Mouse (Mus musculus) T-helper 2 cell (primary cell): ENCODE measurements around the gene Tmem54.

ENCODE experiments used
- in situ Hi-C: fragments of 300-600 bp; cut with MboI, MseI; formaldehyde crosslinking; loops from one replicate; pipeline ENCODE4 v1.15.1; 2025; ENCODE audit warnings: high pct_unique_total_duplicates

Tmem54 gene

GRCm38 (mm10) chr4:129128582-129129338, 23.4 kb downstream of the Tmem54 start:
- in situ Hi-C loops, result no loop called here

GRCm38 (mm10) chr4:129129387-129129786, 24.0 kb downstream of the Tmem54 start:
- in situ Hi-C loops, result no loop called here

- in situ Hi-C loops, result no loop called here
Measured at GRCm38 (mm10) chr4:129130149-129130548, 24.8 kb downstream of the Tmem54 start.

GRCm38 (mm10) chr4:129130755-129131303, 25.5 kb downstream of the Tmem54 start:
- in situ Hi-C loops, result no loop called here

GRCm38 (mm10) chr4:129134799-129135585, 29.6 kb downstream of the Tmem54 start:
- in situ Hi-C loops, result no loop called here

GRCm38 (mm10) chr4:129135637-129136036, 30.3 kb downstream of the Tmem54 start:
- in situ Hi-C loops, result no loop called here

GRCm38 (mm10) chr4:129136189-129136578, 30.8 kb downstream of the Tmem54 start:
- in situ Hi-C loops, result no loop called here

- in situ Hi-C loops, result no loop called here
Measured at GRCm38 (mm10) chr4:129136579-129137391, 31.4 kb downstream of the Tmem54 start, which contains the start of gene Fndc5. TSS of gene Fndc5 (plus strand) at chr4:129136999.

- in situ Hi-C loops, result no loop called here
Measured at GRCm38 (mm10) chr4:129137392-129138321, 32.3 kb downstream of the Tmem54 start.

- in situ Hi-C loops, result no loop called here
Measured at GRCm38 (mm10) chr4:129139642-129140041, 34.3 kb downstream of the Tmem54 start.

- in situ Hi-C loops, result no loop called here
Measured at GRCm38 (mm10) chr4:129140808-129141207, 35.5 kb downstream of the Tmem54 start.

- in situ Hi-C loops, result no loop called here
Measured at GRCm38 (mm10) chr4:129141560-129142438, 36.5 kb downstream of the Tmem54 start.

- in situ Hi-C loops, result no loop called here
Measured at GRCm38 (mm10) chr4:129142439-129143045, 37.2 kb downstream of the Tmem54 start.

- in situ Hi-C loops, result no loop called here
Measured at GRCm38 (mm10) chr4:129143509-129143908, 38.2 kb downstream of the Tmem54 start.

GRCm38 (mm10) chr4:129144401-129145367, 39.3 kb downstream of the Tmem54 start:
- in situ Hi-C loops, result no loop called here

- in situ Hi-C loops, result no loop called here
Measured at GRCm38 (mm10) chr4:129145411-129145810, 40.1 kb downstream of the Tmem54 start.

- in situ Hi-C loops, result no loop called here
Measured at GRCm38 (mm10) chr4:129145943-129146342, 40.6 kb downstream of the Tmem54 start.

GRCm38 (mm10) chr4:129146392-129146791, 41.0 kb downstream of the Tmem54 start:
- in situ Hi-C loops, result no loop called here
